Mouse (Mus musculus) A20 (cell line): ENCODE measurements at regions not wholly inside any gene's neighbourhood (a gene's known extent, or its start where the extent isn't known, plus 50 kb on each side); places are given as distances from the start of the nearest gene placed in this dataset.

Experiments used
- DNase-seq: peaks from one replicate; pipeline ENCODE4 v3.0.0-alpha.2; 2011; ENCODE audit warnings: low read depth, low spot score

GRCm38 (mm10) chr5:84998416-84998815, 581.2 kb upstream of the Epha5 start:
- DNase-seq, result no peak

- peak; percentile 32 for DNase-seq
Measured at GRCm38 (mm10) chr5:84996657-84997056, 579.5 kb upstream of the Epha5 start.
